Mouse (Mus musculus) embryonic fibroblast, embryonic 13.5 days (primary cell): ENCODE measurements around the gene Dhrs11. TPM values are rescaled to one million over a fixed set of nuclear protein-coding genes. Genes with fewer than 3 reads are reported as not detected.
"Not testable (repeated sequence)": the region's sequence is repeated elsewhere in the genome, so short reads cannot be mapped to it uniquely, and the experiment has no call there.

Experiments
- H3K27ac ChIP-seq: 2 replicates; pipeline ENCODE4 v1.5.1; 2012; ENCODE audit warnings: low read length, control low read depth, inconsistent platforms; ENCODE audit not compliant: insufficient read depth
- H3K4me1 ChIP-seq: 2 replicates; pipeline ENCODE4 v1.6.1; 2011; ENCODE audit warnings: low read length; ENCODE audit not compliant: control insufficient read depth, insufficient read depth
- H3K4me3 ChIP-seq: 2 replicates; pipeline ENCODE4 v1.5.1; 2011; ENCODE audit warnings: mild to moderate bottlenecking, control low read depth, low read length; ENCODE audit not compliant: insufficient read depth
- CTCF ChIP-seq: IDR thresholded peaks from 2 replicates; pipeline ENCODE4 v1.5.1; 2011; ENCODE audit warnings: mild to moderate bottlenecking, control low read depth, low read length, moderate library complexity, borderline replicate concordance; ENCODE audit not compliant: insufficient read depth
- POLR2A ChIP-seq: IDR thresholded peaks from 2 replicates; pipeline ENCODE4 v1.6.1; 2011; ENCODE audit warnings: low read depth, mild to moderate bottlenecking, control low read depth, low read length, moderate library complexity
- polyA plus RNA-seq: library from polyadenylated mRNA; stranded (reverse); fragments of >200 nt; gene quantifications from 2 replicates; pipeline ENCODE4 v1.2.4, GENCODE M21; 2011; ENCODE audit warnings: low read depth; ENCODE audit not compliant: missing spikeins, insufficient read length

The Dhrs11 gene
- polyA plus RNA-seq, 1 experiment = 9.7 TPM

DNA sequence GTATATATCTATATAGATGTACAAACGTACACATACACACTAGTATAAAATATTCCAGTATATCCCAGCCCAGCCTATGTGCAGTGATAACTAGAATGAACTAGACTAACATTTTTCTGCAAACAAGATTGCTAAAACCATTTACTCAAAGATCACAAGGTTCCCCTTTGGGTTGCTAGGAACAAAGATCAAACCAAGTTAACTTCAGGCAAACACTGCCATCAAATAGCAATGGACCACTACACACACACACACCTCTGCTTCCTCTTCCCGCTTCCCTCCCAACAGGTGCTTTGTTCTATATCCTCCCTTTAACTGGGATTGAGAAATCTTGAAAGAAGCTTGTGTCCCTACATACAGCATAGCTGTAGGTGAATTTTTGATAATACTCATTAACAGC, 38.8 kb upstream of the Dhrs11 start:
- Histone ChIP-seq H3K27ac (no peak overlapping the region), H3K4me3 (0 out of 2 replicates have a peak overlapping the region, but pooled peaks have one; percentile 29), H3K4me1 (peaks cover 5% of the 10 kb centered on the region)
- no peak for TF ChIP-seq POLR2A
- no peak for TF ChIP-seq CTCF

- Histone ChIP-seq H3K27ac (no peak overlapping the region), H3K4me1 (peaks cover 5% of the 10 kb centered on the region), H3K4me3 (no peak overlapping the region)
- no peak for TF ChIP-seq CTCF
- TF ChIP-seq POLR2A = no peak
Observed at GRCm38 (mm10) chr11:84865268-84865667, 36.5 kb upstream of the Dhrs11 start.

DNA sequence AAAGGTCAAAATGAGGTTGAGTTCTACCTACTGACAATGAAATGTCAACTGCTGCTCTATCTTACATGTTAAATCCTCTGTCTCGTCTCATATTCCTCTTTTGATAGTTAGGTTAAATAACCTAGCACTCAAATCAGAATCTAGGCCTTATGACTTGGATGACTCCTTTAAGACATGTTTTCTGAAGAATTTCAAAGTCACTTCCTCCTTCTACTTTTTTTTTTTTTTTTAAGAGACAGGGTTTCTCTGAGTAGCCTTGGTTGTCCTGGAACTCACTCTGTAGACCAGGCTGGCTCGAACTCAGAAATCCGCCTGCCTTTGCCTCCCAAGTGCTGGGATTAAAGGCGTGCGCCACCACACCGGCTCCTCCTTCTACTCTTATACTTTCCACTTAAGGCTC, 26.5 kb upstream of the Dhrs11 start:
- Histone ChIP-seq H3K4me1 (no peaks in the 10 kb centered on the region), H3K4me3 (no peak overlapping the region), H3K27ac (no peak overlapping the region)
- TF ChIP-seq CTCF = no peak
- no peak for TF ChIP-seq POLR2A

DNA sequence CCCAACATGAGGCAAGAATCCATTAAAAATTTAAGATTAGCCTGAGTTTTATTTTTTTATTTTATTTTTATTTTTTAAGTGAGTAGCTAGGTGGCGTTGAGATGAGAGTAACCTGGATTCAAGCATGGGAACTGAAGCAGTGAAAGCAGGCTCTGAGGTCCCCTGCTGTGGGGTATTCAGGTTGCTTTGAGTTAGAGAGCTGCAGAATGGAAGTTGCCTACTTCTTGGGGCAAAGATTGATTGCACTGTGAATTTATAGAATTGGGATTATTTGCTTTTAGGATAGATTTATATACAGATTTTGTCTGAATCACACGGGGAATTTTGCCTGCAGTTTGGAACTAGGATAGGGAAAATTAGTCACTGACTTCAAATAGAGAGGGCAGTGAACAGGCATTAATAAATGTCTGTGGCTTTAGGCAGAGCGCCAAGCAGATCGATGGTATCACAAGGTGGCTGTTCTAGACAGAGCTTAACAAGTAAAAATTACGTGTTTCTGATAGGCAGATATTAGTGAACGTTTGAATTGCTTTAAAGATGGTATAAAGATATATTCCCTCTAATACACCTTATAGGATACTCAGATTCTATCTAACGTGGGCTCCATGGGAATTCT, 18.8 kb upstream of the Dhrs11 start:
- Histone ChIP-seq H3K4me1 (no peaks in the 10 kb centered on the region), H3K4me3 (no peak overlapping the region)
- TF ChIP-seq CTCF (no peak), POLR2A (no peak)

GRCm38 (mm10) chr11:84846741-84847474, 18.1 kb upstream of the Dhrs11 start:
- Histone ChIP-seq H3K27ac (no peak overlapping the region), H3K4me3 (no peak overlapping the region), H3K4me1 (no peaks in the 10 kb centered on the region)
- TF ChIP-seq POLR2A (no peak), CTCF (no peak)

More for the DNA sequence above, 18.8 kb upstream of the Dhrs11 start:
- H3K27ac ChIP-seq = no peak overlapping the region

- TF ChIP-seq CTCF = no peak
- H3K4me3 ChIP-seq = no peak overlapping the region
- no peak overlapping the region for H3K27ac ChIP-seq
- no peaks in the 10 kb centered on the region for H3K4me1 ChIP-seq
Observed at GRCm38 (mm10) chr11:84839330-84839729, 10.5 kb upstream of the Dhrs11 start.

DNA sequence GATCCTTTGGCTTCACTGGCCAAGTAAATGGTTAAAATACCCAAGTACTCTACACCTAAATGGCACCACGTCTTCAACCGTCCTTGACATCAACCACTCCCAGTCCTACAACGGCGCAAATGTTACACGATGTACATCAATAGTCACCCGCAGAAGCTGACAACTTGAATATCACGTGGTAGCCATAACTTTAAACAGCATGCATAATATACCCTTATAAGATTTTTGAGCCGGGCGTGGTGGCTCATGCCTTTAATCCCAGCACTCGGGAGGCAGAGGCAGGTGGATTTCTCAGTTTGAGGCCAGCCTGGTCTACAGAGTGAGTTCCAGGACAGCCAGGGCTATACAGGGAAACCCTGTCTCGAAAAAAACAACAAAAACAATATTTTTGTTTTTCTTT, 701 bp upstream of the Dhrs11 start:
- peak overlapping the region; percentile 74 for H3K27ac ChIP-seq
- H3K4me3 ChIP-seq = peak overlapping the region; percentile 50; the same call in 1 of the 2 replicates

DNA sequence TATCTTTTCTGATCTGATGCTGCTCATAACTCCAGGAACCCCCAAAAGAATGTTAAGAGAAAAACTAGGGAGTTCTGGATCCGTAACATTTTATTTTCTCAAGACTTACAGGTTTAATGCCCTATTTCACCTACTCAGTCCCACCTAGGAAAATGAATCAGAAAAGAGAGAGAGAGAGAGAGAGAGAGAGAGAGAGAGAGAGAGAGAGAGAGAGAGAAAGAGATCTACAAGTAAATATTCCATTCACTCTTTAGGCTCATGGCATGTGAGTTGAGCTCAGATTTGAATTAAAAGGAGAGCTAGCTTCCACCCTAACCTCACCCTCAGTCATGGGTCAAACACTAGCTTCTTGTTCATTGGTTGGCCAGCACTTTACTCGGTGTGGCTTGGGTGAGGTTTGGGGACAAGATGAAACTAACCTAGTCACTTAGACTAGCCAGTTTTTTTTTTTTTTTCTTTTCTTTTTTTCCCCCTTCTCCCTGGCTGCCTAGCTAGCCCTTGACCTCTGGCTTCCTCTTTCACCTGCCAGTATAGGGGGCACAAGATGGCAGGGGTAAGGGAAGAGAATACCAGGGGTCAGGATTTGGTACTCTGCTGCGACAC, 792 bp downstream of the Dhrs11 start:
- TF ChIP-seq POLR2A = no peak
- TF ChIP-seq CTCF = no peak
- Histone ChIP-seq H3K4me1 (no peaks in the 10 kb centered on the region), H3K4me3 (peak overlapping the region; percentile 89), H3K27ac (no peak overlapping the region)

More for the DNA sequence above, 701 bp upstream of the Dhrs11 start:
- not testable (repeated sequence) for H3K4me1 ChIP-seq

DNA sequence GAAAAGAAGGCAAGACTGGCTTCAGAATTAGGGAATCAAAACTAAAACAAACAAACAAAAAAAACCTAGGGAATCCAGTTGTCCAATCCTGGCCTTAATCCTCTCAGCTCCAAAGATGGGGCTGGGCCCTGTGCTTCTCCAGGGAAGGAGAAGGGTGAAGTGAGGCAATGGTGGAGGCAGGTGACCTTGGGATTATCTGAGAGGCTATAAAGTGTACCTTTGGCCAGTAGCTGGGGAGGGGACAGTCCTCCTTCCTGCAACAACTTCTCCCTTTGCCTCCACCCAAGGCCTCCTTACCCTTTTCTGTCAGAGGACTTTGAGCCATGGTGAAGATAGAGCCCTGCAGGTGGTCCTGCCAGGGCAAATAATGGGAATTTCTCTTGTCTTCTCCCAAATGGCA, 1.3 kb downstream of the Dhrs11 start:
- no peaks in the 10 kb centered on the region for H3K4me1 ChIP-seq
- no peak for TF ChIP-seq CTCF
- TF ChIP-seq POLR2A = no peak
- no peak overlapping the region for H3K4me3 ChIP-seq
- no peak overlapping the region for H3K27ac ChIP-seq

- H3K27ac ChIP-seq = no peak overlapping the region
- no peak overlapping the region for H3K4me3 ChIP-seq
- H3K4me1 ChIP-seq = no peaks in the 10 kb centered on the region
- TF ChIP-seq CTCF = no peak
- TF ChIP-seq POLR2A = no peak
Observed at GRCm38 (mm10) chr11:84826185-84826584, 2.6 kb downstream of the Dhrs11 start.
